Mouse (Mus musculus) monocyte, adult 2 months (primary cell): ENCODE results near the gene Cd47.
A peak's percentile ranks its signal among the peaks of the same experiment; 100 is the strongest.
"Not testable (repeated sequence)": the region's sequence is repeated elsewhere in the genome, so short reads cannot be mapped to it uniquely, and the experiment has no call there.

Experiments
- DNase-seq, 2 experiments: peaks; one replicate each; pipeline ENCODE4 v3.0.0; 2022; ENCODE audit warnings: low spot score in 2 of 2, low read depth in 1 of 2

Cd47 gene

GRCm38 (mm10) chr16:49830911-49831310 lies 30.6 kb downstream of the Cd47 start:
- DNase-seq, result not testable (repeated sequence)

GRCm38 (mm10) chr16:49832339-49832738 lies 32.0 kb downstream of the Cd47 start:
- no peak for DNase-seq

- DNase-seq, result no peak
These were observed 33.9 kb downstream of the Cd47 start for GRCm38 (mm10) chr16:49834130-49834693.

- no peak for DNase-seq
These were observed 36.4 kb downstream of the Cd47 start for GRCm38 (mm10) chr16:49836634-49837164.

- no peak for DNase-seq
These were observed 38.6 kb downstream of the Cd47 start for GRCm38 (mm10) chr16:49838923-49839322.

- DNase-seq, result peak; percentile 74 to 77
These were observed 39.6 kb downstream of the Cd47 start for GRCm38 (mm10) chr16:49839681-49840535.

GRCm38 (mm10) chr16:49843723-49844122 lies 43.4 kb downstream of the Cd47 start:
- no peak for DNase-seq

- DNase-seq, result no peak
These were observed 47.1 kb downstream of the Cd47 start for GRCm38 (mm10) chr16:49847224-49848003.

GRCm38 (mm10) chr16:49848651-49849050 lies 48.3 kb downstream of the Cd47 start:
- no peak for DNase-seq

- DNase-seq, result no peak
These were observed 52.6 kb downstream of the Cd47 start for GRCm38 (mm10) chr16:49852940-49853339.

GRCm38 (mm10) chr16:49853633-49854032 lies 53.3 kb downstream of the Cd47 start:
- no peak for DNase-seq

- DNase-seq, result no peak
These were observed 53.9 kb downstream of the Cd47 start for GRCm38 (mm10) chr16:49854194-49854593.

GRCm38 (mm10) chr16:49854931-49855835 lies 54.9 kb downstream of the Cd47 start:
- peak; percentile 71 to 80 for DNase-seq

GRCm38 (mm10) chr16:49855836-49856503 lies 55.6 kb downstream of the Cd47 start:
- no peak for DNase-seq

- DNase-seq, result no peak
These were observed 56.3 kb downstream of the Cd47 start for GRCm38 (mm10) chr16:49856661-49857060.

- DNase-seq, result no peak
These were observed 57.3 kb downstream of the Cd47 start for GRCm38 (mm10) chr16:49857504-49858160.

GRCm38 (mm10) chr16:49858161-49858906 lies 58.0 kb downstream of the Cd47 start:
- peak in 1 of 2 experiments; percentile 16 for DNase-seq
